Mouse (Mus musculus): ENCODE results near the gene Mboat1. TPM values are rescaled to one million over a fixed set of nuclear protein-coding genes. Genes with fewer than 3 reads are reported as not detected.
A peak's percentile ranks its signal among the peaks of the same experiment; 100 is the strongest.

Mboat1 gene
- total RNA-seq, 2 experiments from 2014 or later: 1.1 to 1.3 TPM

DNA sequence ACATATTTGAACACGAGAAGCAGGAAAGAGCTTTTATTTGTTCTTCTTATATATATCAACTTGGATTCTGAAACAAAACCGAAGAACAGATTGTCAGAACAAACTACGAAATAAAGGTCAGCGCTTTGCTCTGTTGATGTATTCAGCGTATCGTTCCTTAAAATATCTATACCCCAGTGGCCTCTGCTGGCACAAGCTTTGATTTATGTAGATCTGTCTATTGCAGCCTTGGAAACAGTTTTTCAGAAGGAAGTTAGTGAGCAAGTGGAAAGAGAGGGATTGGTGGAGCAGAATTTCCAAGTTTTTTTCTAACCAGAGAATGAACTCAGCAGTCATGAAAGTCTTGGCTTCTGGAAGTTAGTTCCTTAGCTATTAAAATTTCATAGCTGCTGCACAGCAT is 103.1 kb downstream of the Mboat1 start:
- DNase-seq (ENCODE audit: low spot score in 2 of 2): no peak

DNA sequence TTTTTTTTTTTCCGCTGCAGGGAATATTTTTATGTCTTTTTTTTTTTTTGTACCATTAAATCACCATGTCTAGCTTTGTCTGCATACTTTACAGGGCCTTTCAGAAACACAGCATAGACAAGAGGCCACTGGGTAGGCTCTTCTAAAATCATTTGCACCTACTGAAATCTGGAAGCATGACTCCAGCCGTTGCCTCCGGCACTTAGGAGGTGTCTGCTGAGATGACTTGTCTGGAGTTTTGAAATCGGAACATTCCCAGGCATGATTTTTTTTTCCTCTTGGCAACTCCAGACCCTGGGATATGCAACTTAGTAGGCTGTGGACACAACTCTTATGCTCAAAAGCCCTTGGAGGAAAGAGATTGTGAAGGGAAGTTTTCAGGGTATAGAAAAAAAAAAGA is 109.3 kb downstream of the Mboat1 start:
- no peak for DNase-seq (ENCODE audit: low spot score in 2 of 2)

DNA sequence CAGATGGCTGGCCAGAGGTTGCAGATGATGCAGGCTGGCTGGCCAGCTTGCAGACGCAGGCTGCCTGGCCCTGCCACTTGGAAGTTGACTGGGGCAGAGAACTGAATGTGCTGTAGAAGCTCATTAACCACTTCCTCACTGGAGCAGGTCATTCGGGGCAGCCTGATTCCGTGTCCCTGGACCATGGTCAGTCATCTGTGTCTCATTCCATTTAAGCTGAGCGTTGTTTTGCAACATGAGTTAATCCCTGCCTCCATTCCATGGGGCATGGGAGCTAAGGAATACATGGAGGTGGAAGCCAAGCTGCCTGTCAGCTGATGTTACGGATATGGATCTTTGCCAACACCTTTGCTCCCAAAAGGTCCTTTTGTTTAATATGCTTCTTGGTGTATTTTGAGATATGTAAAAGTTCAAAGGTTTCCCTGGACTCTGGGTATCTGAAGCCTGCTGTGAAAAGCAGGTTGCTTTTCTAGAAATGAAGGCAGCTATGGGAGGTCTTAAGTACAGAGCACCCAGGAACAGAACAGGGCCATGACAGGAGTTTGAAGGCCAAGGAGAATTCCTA is 114.1 kb downstream of the Mboat1 start:
- DNase-seq (ENCODE audit: low spot score in 2 of 2): no peak

DNA sequence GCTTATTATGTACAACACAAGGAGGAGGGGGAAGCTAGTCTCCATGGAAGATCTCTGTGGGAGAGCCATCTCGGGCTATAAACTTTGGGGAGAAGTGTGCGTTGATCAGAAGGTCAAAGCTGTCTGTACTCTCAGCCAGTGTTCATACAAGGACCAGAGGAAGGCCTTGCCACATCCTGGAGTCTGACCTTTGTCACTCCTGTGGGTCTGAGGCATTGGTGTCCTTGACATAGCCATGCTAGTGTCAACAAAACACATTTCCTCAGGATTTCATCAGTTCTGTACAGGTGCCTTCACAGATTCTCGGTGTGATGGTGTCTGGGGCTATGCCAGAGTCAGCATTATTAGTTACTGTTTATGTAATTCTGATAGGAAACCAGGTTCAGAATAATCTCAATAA is 115.1 kb downstream of the Mboat1 start:
- DNase-seq (ENCODE audit: low spot score in 2 of 2): no peak

DNA sequence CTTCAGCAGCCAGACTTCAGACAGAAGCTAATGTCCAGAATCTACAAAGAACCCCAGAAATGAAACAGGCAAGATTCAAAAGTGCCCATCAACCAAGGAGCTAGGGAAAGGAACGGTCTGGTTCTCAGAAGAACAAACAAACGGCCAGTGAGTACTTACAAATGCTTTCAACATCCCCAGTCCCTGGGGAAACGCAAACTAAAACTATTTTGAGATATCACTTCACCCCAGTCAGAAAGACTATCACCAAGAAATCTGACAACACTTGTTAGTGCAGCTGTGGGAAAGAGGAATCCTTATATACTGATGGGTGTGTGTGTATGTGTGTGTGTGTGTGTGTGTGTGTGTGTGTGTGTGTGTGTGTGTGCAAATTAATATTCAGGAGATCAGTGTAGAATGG is 116.4 kb downstream of the Mboat1 start:
- DNase-seq (ENCODE audit: low spot score in 2 of 2): no peak

DNA sequence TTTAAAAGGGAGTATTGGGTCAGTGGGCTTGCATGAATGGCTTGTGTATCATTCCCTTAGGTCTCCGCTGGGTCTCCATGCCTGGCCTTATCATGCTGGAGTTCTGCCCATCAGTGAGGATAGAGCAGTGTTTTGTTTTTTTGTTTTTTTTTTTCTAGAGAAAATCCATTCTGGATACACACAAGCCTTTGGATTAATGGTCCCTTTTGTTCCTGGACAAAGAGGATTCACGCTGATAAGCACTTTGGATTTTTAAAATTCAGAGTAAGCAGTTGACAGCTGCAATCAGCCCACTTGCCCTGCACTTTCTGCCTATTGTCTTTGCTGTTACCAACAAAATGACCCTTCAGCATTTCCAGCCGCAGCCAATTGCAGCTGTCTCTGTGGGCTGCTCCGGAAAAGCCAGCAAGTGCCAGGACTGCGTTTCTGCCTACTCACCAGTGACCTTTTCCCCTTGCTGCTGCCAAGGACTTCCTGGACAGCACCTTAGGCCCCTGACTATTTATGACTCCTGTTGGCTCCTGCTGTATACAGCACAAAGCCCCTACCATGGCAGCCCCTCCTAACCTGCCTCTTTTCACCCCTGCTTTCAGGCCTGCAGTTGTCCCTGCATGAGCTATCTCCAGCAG is 117.5 kb downstream of the Mboat1 start:
- DNase-seq (ENCODE audit: low spot score in 2 of 2): peak in 1 of 2 experiments; percentile 10

DNA sequence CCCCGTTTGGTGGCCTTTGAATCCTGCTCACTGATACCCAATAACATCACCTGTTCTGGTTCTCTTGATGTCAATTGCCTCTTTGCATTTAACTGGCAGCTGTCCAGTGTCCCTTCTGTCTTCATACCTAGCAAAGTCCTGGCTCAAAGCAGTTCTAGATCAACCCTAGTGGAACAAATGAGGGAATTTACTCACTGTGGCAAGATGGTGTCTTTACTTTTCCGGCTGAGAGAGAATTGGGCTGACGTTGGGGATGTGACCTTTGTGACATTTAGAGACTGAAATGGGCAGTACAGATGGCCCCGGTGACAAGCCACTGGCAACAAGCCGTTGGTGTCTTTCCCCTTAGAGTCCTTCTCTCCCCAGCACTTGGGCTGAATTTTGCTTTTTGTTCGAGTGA is 118.1 kb downstream of the Mboat1 start:
- no peak for DNase-seq (ENCODE audit: low spot score in 2 of 2)

DNA sequence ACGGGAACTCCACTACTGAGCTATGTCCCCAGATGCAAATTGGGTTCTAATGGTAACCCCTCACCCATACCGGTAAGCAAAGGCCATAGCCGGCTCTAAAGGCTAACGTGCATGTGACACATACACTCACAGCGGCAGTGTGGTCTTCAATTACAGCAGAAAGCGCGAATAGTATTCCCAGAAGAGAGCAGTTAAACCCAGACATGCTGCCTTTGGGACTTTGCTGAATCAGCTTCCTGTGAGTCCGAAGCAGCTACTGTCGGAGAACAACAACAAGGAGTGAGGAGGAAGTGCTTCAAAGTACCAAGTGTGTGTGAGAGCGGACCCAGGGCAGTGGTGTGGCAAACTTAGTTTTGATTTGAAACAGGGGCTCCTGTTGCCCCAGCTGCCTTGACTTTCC is 122.5 kb downstream of the Mboat1 start:
- no peak for DNase-seq (ENCODE audit: low spot score in 2 of 2)

DNA sequence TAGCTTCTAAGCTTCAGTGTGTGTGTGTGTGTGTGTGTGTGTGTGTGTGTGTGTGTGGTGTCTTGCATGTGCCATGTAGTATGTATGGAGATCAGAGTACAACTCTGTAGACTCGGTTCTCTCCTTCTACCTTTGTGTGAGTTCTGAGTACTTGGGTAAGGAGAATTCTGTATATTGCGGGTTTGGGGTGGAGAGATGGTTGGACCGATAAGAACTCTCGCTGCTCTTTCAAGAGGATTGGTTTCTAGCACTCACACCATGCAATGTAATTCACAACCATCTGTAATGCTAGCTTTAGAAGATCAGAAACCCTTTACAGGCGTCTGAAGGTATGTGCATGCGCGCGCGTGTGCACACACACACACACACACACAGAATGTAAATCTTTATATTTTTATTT is 123.0 kb downstream of the Mboat1 start:
- DNase-seq (ENCODE audit: low spot score in 2 of 2): no peak

DNA sequence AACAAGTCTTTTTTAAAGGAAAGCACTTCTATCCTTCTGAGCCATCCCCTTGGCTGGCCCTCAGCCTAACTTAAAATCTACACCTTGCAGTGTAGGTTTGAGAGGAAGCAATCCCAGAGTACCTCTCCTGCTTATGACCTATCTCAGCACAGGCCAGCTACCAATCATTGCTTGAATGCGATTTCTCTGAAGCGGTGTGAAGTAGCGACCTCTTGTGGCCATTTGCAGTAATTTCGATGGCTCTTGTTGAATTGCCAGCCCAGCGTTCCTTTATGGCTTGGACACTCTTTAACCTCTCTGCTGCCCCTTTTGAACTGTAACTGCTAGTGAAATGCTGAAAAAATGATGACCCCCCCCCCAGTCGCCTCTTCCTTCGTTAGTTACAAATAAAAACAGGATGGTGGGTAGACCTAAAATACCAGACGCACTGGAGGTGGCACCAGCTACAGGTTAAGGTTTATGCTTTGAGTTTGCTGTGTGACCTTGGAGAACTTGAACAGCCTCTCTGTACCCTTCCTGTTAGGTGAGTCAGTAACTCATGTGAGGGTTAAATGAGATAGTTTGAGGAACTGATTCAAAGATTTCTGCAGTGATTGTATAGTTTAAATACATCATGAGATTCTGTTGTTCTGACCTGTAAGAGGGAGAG is 123.7 kb downstream of the Mboat1 start:
- peak; percentile 75 to 84 for DNase-seq (ENCODE audit: low spot score in 2 of 2)

DNA sequence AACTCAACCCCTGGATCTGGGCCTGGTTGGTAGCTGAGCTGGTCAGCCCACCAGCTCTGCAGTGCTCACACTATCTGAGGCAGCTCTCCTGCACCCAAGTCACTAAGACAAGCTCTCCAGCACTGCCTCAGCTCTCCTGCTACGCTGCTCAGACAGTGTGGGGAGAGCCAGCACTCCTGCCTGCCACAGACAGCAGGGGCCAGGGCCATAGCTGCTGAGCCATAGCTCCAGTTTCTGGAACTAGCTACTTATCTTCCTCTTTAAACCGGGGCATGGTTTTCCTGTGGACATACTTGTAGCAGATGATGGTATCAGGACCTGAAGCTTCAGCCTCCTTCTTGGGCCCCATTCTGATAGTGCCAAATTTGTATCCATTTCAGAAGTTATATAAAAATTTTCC is 127.4 kb downstream of the Mboat1 start:
- DNase-seq (ENCODE audit: low spot score in 2 of 2): no peak

DNA sequence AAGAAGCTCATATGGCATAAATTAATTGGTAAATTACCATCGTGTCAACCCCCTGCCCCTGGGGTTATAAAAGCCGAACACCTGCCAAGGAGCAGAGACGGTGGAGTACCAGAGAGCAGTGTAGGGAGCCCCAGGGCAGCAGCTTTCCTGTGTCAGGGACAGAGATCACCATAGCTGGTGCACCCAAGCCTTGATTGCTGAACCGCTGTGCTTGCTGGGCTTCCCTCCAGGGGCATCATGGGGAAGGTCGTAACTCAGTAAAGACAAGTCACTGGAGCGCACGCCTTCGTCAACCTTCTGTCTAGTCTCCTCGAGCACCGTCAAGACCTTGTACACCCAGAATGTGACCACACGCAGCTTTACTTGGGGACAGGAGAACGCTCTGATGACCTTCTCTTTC is 128.0 kb downstream of the Mboat1 start:
- no peak for DNase-seq (ENCODE audit: low spot score in 2 of 2)

DNA sequence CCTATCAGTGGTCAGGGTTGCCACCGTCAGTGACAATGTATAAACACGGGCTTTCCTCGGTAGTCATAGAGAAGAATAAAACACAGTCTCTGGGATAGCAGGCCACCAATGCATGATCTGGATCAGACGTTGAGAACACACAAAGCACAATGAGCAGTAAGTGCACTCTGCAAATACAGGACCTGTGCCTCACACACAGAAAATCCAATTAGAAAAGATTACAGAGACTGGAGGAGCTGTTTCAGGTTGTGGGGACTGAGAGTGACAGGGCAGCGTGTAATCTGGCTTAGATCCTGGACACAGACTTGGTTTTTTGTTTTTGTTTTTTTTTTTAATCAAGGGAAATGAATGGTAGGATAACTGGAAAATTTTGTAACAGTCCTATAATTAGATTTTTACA is 128.5 kb downstream of the Mboat1 start:
- DNase-seq (ENCODE audit: low spot score in 2 of 2): no peak

DNA sequence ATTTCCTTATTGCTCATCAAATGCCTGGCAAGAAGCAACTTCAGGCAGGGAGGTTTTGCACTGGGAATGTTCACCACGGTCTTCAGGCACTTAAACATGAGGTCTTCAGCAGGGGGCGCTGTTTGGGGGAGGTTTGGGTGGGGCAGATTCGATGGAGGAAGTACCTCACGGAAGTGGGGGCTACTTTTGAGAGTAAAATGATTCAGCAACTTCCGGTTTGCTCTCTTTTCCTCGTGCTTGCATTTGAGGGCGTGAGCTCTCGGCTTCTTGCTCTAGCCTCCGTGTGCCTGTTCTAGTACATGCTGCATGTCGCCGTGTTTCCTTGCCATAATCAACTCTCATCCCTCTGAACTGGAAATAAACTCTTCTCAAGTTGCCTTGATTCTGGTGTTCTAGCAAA is 129.7 kb downstream of the Mboat1 start:
- no peak for DNase-seq (ENCODE audit: low spot score in 2 of 2)

DNA sequence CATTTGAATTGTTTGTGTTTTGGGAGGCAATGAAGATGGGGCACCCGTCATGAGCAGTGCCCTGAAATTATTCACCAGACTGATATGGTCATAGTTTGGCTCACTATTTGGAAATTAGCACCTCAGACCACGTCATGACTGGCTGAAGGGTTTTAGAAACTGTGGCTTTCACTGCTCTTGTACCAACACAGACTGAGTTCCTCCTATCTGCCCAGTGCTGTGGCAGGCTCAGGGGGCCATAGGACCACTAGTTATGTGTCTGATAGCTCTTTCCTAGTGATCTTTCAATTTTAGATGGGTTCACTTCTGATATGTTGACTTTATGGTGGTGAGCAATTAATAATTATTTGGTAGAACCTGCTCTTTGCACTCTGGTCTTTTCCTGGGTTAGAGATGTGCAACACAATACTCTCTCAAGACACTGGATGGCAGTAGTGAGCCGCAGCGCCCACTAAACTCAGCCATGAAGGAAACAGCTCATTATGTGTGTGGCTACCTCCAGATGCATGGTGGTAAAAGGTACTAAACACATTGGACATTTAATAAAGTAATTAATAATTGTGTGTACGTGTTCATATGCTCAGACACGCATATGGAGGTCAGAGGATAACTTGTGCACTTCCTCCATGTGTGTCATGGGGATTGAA is 135.9 kb downstream of the Mboat1 start:
- DNase-seq (ENCODE audit: low spot score in 2 of 2): peak; percentile 35 to 49

Other genes with a start within 250 kb of the Mboat1 start
- 10 to 100 TPM; 26.7 to 27.4 TPM for gene E2f3, start 150.4 kb upstream of the Mboat1 start, total RNA-seq (2021)
- 1 to 10 TPM; 1.6 to 2.5 TPM for gene Agtr1a, start 200.0 kb downstream of the Mboat1 start, total RNA-seq (2021)